Mouse (Mus musculus) spleen, embryonic (tissue): ENCODE data around the gene Zfp704.

Source experiments
- CTCF ChIA-PET: fragments of 350-600 bp; sonication (Branson Sonifier 250); formaldehyde crosslinking; loops from one replicate; lab custom pipeline; 2022; lab: Charles Lee

Zfp704 gene

DNA sequence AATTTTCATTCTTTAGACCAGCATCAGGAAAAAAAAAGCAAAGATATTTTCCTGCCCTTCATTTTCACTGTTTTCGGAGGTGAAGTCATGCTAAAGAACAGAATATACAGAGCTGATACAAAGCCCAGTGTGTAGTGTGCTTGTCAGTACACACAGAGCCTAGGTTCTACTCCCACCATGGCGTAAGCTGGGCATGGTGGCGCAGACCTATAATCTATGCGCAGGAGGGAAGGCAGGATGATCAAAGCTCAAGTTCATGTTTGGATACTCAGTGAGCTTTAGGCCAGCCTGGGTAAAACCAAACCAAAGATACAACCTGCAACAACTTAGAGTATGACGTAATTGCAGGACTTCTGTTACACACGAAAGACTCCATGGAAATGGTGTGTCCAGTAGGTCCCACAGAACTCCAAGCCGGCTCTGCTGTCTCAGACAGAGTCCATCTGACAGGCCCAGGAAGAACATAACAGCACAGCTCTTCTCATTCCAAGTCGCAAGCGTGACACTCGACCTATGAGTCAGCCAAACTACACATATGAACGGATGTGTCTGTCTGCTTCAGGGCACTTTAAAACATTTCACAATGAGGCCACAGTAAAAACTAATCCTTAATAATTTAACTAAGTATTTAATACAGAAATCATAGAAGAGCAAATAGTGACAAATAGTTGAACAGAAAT lies 47.1 kb downstream of the Zfp704 start:
- CTCF ChIA-PET, result no interaction called here

GRCm38 (mm10) chr3:9557778-9558560 lies 51.9 kb downstream of the Zfp704 start:
- CTCF ChIA-PET, result no interaction called here

GRCm38 (mm10) chr3:9556137-9556536 lies 53.7 kb downstream of the Zfp704 start:
- CTCF ChIA-PET, result no interaction called here

DNA sequence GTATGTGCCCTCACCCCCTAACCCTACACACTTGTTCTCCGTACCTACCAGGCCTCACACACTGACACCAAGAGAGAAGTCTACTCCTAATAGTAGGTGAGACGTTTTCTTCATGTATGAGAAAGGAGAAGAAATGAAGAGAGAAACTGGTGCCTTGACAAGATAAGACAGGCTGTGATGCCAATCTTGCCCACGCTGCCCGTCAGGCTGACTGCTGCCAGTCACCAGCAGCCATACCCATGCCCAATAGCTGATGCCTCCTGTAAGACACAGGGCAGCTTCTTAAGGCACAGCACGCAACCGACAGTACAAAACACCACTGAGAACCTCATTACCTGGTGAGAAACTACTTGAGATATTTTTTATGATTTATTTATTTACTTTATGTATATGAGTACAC lies 55.0 kb downstream of the Zfp704 start:
- CTCF ChIA-PET, result interaction anchor here (0.7 to 1.0 kb wide), 2 partner anchors 28 to 109 kb away, joined by 3 to 5 read pairs; no protein-coding TSS in a partner anchor

DNA sequence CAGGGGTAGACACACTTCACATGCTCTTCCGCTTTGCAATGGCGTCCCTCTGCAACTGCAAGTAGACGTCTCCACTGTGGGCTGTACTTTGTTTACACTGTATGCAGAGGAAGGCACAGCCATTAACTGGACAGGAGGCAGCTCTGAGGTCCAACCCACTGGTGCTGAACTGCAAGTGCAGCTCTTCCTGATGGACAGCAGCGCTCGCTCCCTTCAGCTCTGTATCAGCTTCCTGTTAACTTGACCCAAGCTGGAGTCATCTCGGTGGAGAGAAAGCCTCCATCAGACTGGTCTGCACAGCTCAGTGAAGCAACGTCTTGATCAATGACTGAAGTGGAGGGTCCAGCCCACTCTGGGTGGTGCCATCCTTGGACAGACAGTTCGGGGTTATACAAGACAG lies 57.6 kb downstream of the Zfp704 start:
- CTCF ChIA-PET, result no interaction called here

DNA sequence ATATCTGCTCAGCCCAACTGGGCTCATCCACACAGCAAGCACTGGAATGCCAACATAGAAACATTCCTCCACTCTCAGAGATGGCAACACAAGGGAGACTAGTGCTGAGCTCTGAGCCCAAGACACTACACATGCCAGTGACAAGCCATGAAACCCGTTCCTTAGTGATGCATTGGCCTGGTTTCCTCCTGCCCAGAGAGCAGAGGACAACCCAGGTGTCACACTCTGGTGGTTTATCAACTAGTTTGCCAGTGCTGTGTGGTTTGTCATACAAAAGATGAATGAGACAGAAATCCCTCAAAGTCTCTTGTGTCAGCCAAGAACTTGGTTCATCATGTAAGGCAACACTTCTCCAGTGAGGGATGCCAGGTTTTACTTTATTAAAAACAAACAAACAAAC lies 59.0 kb downstream of the Zfp704 start:
- CTCF ChIA-PET, result no interaction called here

DNA sequence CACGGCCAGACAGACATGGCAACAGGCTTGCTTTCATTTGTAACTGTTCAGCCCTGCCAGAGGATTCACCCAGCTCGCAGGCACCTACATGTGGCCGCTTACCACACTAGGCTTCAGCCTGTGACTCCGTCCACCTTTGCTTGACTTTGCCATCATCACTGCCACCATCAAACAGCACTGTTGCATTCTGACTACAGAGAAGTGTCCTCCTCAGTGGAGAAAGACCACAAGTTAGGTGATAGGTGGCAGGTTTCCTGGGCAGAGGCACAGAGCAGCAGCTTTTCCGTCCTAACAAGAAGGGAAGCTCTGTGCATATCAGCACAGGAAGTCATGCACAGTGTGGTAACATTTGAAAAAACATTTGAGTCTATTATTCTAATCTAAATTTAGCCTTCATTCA lies 60.1 kb downstream of the Zfp704 start:
- CTCF ChIA-PET, result interaction anchor here (0.6 kb wide), 1 partner anchor 447 kb away, joined by 3 read pairs; no protein-coding TSS in a partner anchor

GRCm38 (mm10) chr3:9548188-9548587 lies 61.7 kb downstream of the Zfp704 start:
- CTCF ChIA-PET, result no interaction called here

DNA sequence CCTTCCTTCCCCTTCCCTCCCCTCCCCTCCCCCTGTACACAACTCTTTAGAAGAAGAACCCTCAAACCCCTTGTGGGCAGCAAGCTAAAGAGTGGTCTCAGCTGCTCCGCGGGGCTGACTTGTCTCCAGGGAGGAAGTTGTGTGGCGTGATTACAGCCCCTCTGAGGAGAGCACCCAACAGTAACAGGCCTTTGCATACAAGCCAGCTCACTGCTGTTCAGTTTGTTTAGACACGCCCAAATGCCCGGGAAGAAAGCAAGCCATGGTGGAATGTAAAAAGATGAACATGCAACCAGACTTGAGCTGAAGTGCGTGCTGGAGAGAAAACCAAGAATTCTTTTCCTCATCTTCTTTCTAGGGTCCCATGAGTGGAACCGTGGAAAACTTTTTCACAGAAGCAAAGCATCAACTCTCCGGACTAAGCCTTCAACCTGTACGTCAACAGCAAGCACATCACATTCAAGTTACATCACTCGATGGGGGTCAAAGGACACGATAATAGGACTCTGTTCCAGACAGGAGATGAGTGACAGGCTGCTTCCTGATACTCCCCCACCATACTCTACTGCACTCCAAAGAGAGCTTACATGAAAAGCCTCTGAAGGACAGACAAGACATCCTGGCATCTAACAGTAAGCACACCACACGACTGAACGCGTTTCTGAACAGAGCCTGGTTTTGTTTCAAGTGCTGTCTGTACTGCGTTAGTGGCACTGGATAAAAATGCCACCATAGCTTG lies 62.8 kb downstream of the Zfp704 start:
- CTCF ChIA-PET, result no interaction called here

GRCm38 (mm10) chr3:9544421-9544820 lies 65.5 kb downstream of the Zfp704 start:
- CTCF ChIA-PET, result no interaction called here

- CTCF ChIA-PET, result no interaction called here
Measured at GRCm38 (mm10) chr3:9543916-9544315, 66.0 kb downstream of the Zfp704 start.

DNA sequence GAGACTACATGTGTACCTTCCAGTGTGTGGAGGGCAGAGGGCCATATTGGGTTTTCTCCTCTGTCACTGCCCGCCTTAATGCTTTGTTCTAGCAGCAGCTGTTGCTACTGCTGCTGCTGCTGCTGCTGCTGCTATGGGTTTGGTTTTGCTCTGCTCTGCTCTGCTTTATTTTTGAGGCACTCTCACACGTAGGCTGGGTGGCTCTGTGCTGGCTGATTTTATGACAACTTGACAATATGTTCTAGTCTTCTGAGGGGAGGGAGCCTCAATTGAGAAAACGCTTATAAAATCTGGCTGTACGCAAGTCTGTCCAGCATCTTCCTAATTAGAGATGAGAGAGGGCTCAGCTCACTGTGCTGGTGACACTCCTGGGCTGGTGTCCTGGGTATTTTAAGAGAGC lies 66.4 kb downstream of the Zfp704 start:
- CTCF ChIA-PET, result no interaction called here

GRCm38 (mm10) chr3:9541561-9541960 lies 68.3 kb downstream of the Zfp704 start:
- CTCF ChIA-PET, result interaction anchor here (0.7 kb wide), 1 partner anchor 39 kb away, joined by 4 read pairs; no protein-coding TSS in a partner anchor

- CTCF ChIA-PET, result no interaction called here
Measured at GRCm38 (mm10) chr3:9538510-9538909, 71.4 kb downstream of the Zfp704 start.

- CTCF ChIA-PET, result no interaction called here
Measured at GRCm38 (mm10) chr3:9537889-9538288, 72.0 kb downstream of the Zfp704 start.

DNA sequence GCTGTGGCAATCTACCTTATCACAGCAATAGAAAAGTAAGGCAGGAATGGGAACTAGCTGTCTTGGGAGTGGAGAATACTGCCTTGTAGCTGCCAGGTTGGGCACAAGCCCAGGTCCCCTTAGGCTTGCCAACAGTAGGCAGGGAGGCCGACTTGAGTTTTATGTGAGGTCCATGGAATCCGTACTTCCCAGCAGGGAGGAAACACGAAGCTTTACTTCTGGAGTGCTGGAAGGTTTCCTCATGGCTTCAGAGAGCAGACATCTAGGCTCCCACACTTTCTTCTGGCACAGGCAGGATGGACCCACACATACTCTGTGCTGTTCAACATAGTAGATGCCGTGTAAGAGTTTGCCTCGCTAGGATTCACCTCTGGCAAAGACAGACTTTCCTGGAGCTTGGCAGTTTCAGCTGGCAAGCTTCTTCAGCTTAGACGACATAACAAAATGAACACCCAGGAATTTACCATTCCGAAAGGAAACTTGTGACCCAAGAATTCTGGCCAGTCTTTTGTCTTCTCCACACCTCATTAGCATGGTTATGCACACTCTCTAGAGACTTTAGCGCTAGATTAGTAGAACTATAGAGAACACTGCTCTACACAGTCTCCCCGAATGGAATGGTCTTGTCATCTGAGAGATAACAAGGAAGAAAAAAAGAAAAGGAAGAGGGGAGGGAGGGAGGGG lies 79.6 kb downstream of the Zfp704 start:
- CTCF ChIA-PET, result no interaction called here

DNA sequence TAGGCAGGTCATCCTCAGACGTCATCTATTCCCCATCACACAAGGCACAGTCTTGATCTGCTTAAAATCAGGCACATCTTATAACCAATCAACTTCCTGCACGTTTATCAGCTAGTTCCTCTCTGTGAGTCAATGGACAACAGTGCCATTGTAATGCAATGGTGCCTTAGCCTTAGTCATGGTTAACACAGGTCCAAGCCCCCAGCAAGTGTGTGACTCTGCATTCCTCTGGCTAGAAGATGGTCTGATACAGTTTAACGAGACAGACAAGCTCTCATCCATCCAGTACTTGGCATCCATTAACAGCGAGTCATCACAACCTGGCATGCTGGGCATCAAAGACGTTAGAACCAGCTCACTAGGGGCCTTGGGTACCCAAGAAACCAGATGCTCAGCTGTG lies 85.5 kb downstream of the Zfp704 start:
- CTCF ChIA-PET, result no interaction called here

DNA sequence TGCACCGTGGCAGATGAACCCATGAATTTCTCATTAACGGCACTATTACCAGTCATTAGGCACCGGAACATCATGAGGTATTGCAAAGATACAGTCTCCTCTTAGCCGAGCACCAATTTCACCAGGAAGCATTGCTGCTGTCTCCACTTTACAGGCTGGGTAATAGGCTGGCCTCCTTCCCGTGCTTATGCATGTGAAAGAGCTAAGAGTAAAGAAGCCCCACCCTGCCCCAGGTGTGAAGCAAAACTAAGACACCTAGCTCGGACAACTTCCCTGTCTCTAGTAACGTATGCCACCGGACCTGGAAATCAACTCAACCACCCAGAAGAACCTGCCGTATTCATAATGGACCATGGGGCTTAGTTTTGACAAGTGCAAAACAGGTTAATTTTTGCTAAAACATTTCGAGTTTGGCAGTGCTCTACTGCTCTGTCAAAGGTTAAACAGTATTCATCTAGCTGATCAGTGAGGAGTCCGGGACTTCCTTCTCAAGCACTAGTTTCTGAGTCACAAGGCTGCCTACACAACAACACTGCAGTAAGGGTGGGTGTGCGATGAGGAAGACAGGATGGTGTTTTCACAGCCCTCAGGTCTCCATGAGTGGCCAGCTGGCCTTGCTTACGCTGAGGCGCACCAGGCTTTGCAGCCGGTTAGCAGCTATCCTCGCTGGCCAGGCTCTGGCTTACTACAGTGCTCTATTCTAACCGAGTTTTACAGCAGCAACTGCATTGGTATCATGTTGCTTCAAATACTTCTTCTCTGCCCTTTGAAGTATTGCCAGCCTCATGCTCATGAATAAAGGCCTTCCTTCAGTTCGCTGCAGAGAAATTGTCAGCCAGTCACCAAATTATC lies 86.6 kb downstream of the Zfp704 start:
- CTCF ChIA-PET, result interaction anchor here (0.7 kb wide), 2 partner anchors 112 to 446 kb away, joined by 3 read pairs; no protein-coding TSS in a partner anchor

DNA sequence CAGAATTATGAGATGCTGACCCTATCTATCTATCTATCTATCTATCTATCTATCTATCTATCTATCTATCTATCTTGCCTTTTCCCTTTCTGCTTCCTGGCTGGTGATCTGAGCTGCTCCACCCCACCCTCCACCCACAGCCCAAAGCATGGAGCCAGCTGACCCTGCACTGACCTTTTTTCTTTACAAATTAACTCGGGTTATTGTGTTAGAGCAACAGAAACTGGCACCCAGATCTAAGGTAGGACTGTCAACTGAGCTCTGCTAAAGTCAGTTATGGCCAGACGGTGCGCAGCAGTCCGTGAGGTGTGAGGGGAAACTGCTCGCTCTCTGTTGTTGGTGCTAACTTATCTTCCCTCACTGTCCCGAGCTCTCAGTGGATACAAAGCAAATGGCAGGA lies 87.9 kb downstream of the Zfp704 start:
- CTCF ChIA-PET, result no interaction called here

DNA sequence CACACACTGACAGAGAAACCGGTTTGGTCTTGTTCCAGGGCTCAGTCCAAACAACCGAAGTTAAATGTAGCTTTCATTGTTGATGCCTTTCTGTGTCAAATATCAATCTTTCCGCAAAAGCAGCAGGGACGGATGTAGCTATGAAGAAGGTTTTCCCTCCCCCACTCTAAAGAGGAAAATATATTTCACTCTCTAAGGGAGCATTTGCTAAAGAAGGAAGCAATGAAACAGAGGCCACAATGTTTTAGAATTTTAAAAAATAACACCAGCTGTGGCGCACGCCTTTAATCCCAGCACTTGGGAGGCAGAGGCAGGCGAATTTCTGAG lies 89.2 kb downstream of the Zfp704 start:
- CTCF ChIA-PET, result no interaction called here
